Mouse (Mus musculus) liver, embryonic 14.5 days (tissue): Measurements from ENCODE around the gene Crkl.

ENCODE experiments used
- CTCF ChIP-seq: IDR thresholded peaks from 2 replicates; pipeline ENCODE4 v1.5.1; 2016; ENCODE audit warnings: antibody characterized with exemption, low read depth, control low read depth
- EP300 ChIP-seq: IDR thresholded peaks from 2 replicates; pipeline ENCODE4 v1.6.1; 2016; ENCODE audit warnings: antibody characterized with exemption, low read depth

DNA sequence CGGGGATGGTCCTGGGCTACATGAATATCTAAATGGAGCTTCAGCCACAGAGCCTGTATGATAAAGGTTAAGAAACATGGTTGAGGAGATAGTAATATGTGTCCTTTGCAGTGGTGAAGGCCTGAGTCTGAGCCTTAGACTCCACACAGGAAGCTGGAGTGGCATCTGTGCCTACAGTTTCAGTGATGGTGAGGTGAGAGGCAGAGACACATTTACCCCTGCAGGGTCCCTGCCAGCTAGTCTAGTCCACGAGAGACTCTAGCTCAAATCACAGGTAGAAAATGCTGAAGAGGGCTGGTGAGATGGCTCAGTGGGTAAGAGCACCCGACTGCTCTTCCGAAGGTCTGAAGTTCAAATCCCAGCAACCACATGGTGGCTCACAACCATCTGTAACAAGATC lies 23.5 kb downstream of the Crkl start:
- TF ChIP-seq CTCF (no peak), EP300 (no peak)
